Mouse (Mus musculus): ENCODE measurements at regions not wholly inside any gene's neighbourhood (a gene's known extent, or its start where the extent isn't known, plus 50 kb on each side); places are given as distances from the start of the nearest gene placed in this dataset.
A peak's percentile ranks its signal among the peaks of the same experiment; 100 is the strongest.

GRCm38 (mm10) chr4:66622650-66623394 is 204.6 kb upstream of the Tlr4 start:
- Histone ChIP-seq H3K4me3 (ENCODE audit: low read depth, low read length) (no peak overlapping the region), H3K36me3 (ENCODE audit: control insufficient read depth, insufficient read depth, low read length) (no peaks in the 10 kb centered on the region), H3K4me1 (ENCODE audit: control insufficient read depth, insufficient read depth, low read length) (no peaks in the 10 kb centered on the region), H3K27ac (ENCODE audit: low read length) (no peak overlapping the region), H3K9me3 (replicated peaks; ENCODE audit: control insufficient read depth, low read length, poor library complexity, severe bottlenecking) (no peaks in the 10 kb centered on the region), H3K27me3 (ENCODE audit: control insufficient read depth, insufficient read depth, low read depth, low read length) (no peaks in the 10 kb centered on the region), H3K4me2 (ENCODE audit: low read length) (no peak overlapping the region), H3K9ac (ENCODE audit: low read depth, low read length) (no peak overlapping the region)
- 78% methylated on average over 5 of the region's 5 CpGs for WGBS
- ATAC-seq: no peak

- no peak overlapping the region for H3K9ac ChIP-seq (ENCODE audit: low read depth, low read length)
- H3K4me1 ChIP-seq (ENCODE audit: control insufficient read depth, insufficient read depth, low read length): no peaks in the 10 kb centered on the region
- no peak overlapping the region for H3K27ac ChIP-seq (ENCODE audit: low read length)
- no peaks in the 10 kb centered on the region for H3K36me3 ChIP-seq (ENCODE audit: control insufficient read depth, insufficient read depth, low read length)
- no peak for ATAC-seq
- no peaks in the 10 kb centered on the region for H3K27me3 ChIP-seq (ENCODE audit: control insufficient read depth, insufficient read depth, low read depth, low read length)
- H3K4me3 ChIP-seq (ENCODE audit: low read depth, low read length): no peak overlapping the region
- 82% methylated on average over 2 of the region's 2 CpGs for WGBS
- H3K9me3 ChIP-seq (replicated peaks; ENCODE audit: control insufficient read depth, low read length, poor library complexity, severe bottlenecking): no peaks in the 10 kb centered on the region
- no peak overlapping the region for H3K4me2 ChIP-seq (ENCODE audit: low read length)
These were observed 208.5 kb upstream of the Tlr4 start for GRCm38 (mm10) chr4:66618811-66619440.

DNA sequence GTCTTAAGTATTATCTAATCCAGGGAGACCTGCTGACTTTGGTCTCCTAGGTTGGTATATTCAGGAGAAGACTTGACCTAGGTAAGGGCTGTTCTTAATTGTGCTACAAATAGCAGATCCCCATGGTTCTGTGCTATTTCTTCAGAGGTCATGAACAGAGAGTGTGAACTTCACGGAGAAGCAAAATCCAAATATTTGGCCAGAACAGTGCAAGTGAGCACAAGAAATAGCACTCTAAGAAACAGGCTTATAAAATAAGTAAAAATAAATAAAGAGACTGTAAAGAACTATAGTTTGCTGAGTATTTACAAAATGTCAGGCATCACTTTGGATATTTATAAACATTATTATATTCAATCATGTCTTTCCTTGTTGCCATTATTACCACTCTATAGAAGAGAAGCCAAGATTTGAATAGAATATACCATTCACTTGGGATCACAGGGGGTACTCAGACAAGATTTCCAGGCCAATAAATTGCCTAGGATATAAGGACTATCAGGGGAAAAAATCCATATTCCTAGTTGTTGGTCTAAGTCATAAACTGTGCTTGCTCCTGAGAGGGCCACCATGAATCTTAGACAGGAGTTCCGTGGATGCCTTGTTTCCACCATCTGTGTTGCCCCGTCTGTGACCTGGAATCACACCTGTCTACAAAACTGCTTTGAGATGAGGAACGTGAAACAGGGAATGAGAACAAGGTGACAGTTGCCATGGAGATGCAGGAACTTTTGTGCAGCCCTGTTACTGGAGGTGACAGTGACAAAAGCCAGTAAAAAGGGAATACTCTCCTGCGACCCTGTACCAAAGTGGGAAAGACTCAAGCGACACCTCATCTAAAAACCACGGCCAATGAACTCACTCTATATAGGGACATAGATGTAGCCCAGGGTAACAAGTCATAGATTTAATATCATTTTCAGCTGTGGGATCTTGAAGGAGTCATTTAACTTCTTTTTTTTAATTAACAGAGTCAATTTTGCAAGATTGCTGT is 209.3 kb upstream of the Tlr4 start:
- Histone ChIP-seq H3K4me3 (ENCODE audit: low read depth, low read length) (no peak overlapping the region), H3K4me2 (ENCODE audit: low read length) (no peak overlapping the region), H3K36me3 (ENCODE audit: control insufficient read depth, insufficient read depth, low read length) (no peaks in the 10 kb centered on the region), H3K27ac (ENCODE audit: low read length) (no peak overlapping the region), H3K4me1 (ENCODE audit: control insufficient read depth, insufficient read depth, low read length) (no peaks in the 10 kb centered on the region), H3K27me3 (ENCODE audit: control insufficient read depth, insufficient read depth, low read depth, low read length) (no peaks in the 10 kb centered on the region), H3K9me3 (replicated peaks; ENCODE audit: control insufficient read depth, low read length, poor library complexity, severe bottlenecking) (no peaks in the 10 kb centered on the region), H3K9ac (ENCODE audit: low read depth, low read length) (no peak overlapping the region)
- 81% methylated on average over 7 of the region's 7 CpGs for WGBS
- ATAC-seq: no peak

DNA sequence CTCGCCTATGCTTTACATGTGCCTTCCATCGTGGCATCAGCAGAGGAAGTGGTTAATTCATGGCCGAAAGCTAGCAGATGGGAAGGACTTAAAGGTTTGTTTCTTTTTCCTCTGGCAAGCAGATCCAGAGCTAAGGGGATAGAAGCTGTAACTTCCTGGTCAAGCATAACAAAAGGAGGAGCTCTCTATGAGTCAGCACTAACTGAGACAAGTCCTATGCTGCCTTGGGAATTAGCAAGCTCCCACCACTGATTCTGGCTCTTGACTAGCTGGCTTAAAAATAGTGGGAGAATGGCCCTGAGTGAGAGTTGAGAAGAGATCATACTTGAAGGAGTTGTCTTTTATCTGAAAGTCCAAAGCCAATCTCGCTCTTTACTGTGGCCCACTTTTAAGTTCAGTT is 210.3 kb upstream of the Tlr4 start:
- WGBS: 90% methylated on average over 4 of the region's 4 CpGs
- no peak for ATAC-seq

DNA sequence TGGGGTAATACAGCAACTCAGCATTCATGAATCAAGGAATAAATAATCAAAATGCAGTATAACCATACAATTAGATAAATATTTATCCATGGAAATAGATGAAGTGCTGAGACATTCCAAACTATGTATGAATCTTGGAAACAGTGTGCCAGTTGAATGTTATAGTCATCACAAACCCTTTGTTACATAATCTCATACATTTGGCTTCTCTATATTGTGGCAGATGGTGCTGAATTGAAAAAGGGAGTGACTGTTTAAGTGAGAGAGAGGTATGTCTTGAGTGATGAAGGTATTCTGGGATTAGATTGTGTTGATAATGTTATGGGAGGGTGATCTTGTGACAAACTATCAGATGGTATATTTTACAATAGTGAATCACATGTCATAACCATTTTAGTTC is 200.4 kb upstream of the Astn2 start:
- Histone ChIP-seq H3K27ac (ENCODE audit: low read length) (no peak overlapping the region), H3K27me3 (ENCODE audit: control insufficient read depth, insufficient read depth, low read depth, low read length) (no peaks in the 10 kb centered on the region), H3K9ac (ENCODE audit: low read depth, low read length) (no peak overlapping the region), H3K9me3 (replicated peaks; ENCODE audit: control insufficient read depth, low read length, poor library complexity, severe bottlenecking) (no peaks in the 10 kb centered on the region), H3K4me3 (ENCODE audit: low read depth, low read length) (no peak overlapping the region), H3K4me1 (ENCODE audit: control insufficient read depth, insufficient read depth, low read length) (no peaks in the 10 kb centered on the region), H3K36me3 (ENCODE audit: control insufficient read depth, insufficient read depth, low read length) (no peaks in the 10 kb centered on the region), H3K4me2 (ENCODE audit: low read length) (no peak overlapping the region)
- ATAC-seq: no peak

More for the DNA sequence above, 210.3 kb upstream of the Tlr4 start:
- Histone ChIP-seq H3K4me2 (ENCODE audit: low read length) (no peak overlapping the region), H3K27me3 (ENCODE audit: control insufficient read depth, insufficient read depth, low read depth, low read length) (no peaks in the 10 kb centered on the region), H3K4me1 (ENCODE audit: control insufficient read depth, insufficient read depth, low read length) (no peaks in the 10 kb centered on the region), H3K9me3 (replicated peaks; ENCODE audit: control insufficient read depth, low read length, poor library complexity, severe bottlenecking) (no peaks in the 10 kb centered on the region), H3K4me3 (ENCODE audit: low read depth, low read length) (no peak overlapping the region), H3K9ac (ENCODE audit: low read depth, low read length) (no peak overlapping the region), H3K36me3 (ENCODE audit: control insufficient read depth, insufficient read depth, low read length) (no peaks in the 10 kb centered on the region), H3K27ac (ENCODE audit: low read length) (no peak overlapping the region)

DNA sequence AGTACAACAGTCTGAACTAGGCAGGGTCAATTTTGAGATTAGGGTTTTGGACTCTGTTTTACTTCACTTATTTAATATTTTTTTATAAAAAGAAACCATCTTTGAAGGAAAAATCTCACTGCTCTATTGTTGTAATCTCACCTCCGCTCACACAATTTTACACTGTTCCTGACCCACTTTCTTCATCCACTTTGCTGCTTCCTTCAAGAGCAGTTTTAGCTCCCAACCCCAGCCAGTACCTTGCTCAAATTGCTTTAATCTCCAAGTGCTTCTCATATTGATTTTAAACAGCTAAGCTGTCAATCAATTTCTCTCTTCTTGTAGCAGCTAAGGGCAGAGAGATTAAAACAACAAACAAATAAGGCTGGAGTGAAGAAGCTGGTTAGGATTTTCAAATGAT is 194.3 kb upstream of the Astn2 start:
- WGBS: 84% methylated on average over 1 of the region's 1 CpGs
- no peak for ATAC-seq
- no peaks in the 10 kb centered on the region for H3K9me3 ChIP-seq (replicated peaks; ENCODE audit: control insufficient read depth, low read length, poor library complexity, severe bottlenecking)
- H3K27ac ChIP-seq (ENCODE audit: low read length): no peak overlapping the region
- H3K36me3 ChIP-seq (ENCODE audit: control insufficient read depth, insufficient read depth, low read length): no peaks in the 10 kb centered on the region
- H3K9ac ChIP-seq (ENCODE audit: low read depth, low read length): no peak overlapping the region
- H3K4me3 ChIP-seq (ENCODE audit: low read depth, low read length): no peak overlapping the region
- H3K4me1 ChIP-seq (ENCODE audit: control insufficient read depth, insufficient read depth, low read length): no peaks in the 10 kb centered on the region
- no peaks in the 10 kb centered on the region for H3K27me3 ChIP-seq (ENCODE audit: control insufficient read depth, insufficient read depth, low read depth, low read length)
- H3K4me2 ChIP-seq (ENCODE audit: low read length): no peak overlapping the region

GRCm38 (mm10) chr4:66586647-66587046 is 182.2 kb upstream of the Astn2 start:
- Histone ChIP-seq H3K27me3 (ENCODE audit: control insufficient read depth, insufficient read depth, low read depth, low read length) (no peaks in the 10 kb centered on the region), H3K4me2 (ENCODE audit: low read length) (no peak overlapping the region), H3K9me3 (replicated peaks; ENCODE audit: control insufficient read depth, low read length, poor library complexity, severe bottlenecking) (no peaks in the 10 kb centered on the region), H3K4me1 (ENCODE audit: control insufficient read depth, insufficient read depth, low read length) (no peaks in the 10 kb centered on the region; the same call in 1 of the 2 replicates), H3K4me3 (ENCODE audit: low read depth, low read length) (no peak overlapping the region), H3K36me3 (ENCODE audit: control insufficient read depth, insufficient read depth, low read length) (no peaks in the 10 kb centered on the region), H3K27ac (ENCODE audit: low read length) (no peak overlapping the region), H3K9ac (ENCODE audit: low read depth, low read length) (no peak overlapping the region)
- ATAC-seq: no peak
- 43% methylated on average over 5 of the region's 5 CpGs for WGBS

DNA sequence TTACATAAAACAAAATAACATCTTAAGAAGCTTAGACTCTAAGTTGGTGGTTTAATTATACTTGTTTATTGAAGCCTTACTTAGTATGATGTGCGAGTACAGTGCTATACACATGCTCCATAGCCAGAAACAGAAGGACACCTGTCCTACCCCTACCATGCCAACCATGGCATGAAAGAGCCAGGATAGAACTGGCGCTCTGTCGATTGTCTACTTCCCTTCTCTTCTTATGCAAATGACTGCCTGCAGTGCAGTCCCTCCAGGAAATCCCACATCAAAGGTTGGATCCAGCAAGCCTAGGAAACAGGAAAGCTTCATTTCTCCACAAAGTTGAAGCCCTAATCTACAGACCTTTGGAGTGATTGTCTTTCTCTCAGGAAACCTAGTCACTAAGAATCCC is 181.8 kb upstream of the Astn2 start:
- no peak overlapping the region for H3K4me2 ChIP-seq (ENCODE audit: low read length)
- no peak overlapping the region for H3K9ac ChIP-seq (ENCODE audit: low read depth, low read length)
- H3K27me3 ChIP-seq (ENCODE audit: control insufficient read depth, insufficient read depth, low read depth, low read length): no peaks in the 10 kb centered on the region
- no peaks in the 10 kb centered on the region for H3K36me3 ChIP-seq (ENCODE audit: control insufficient read depth, insufficient read depth, low read length)
- no peak overlapping the region for H3K27ac ChIP-seq (ENCODE audit: low read length)
- ATAC-seq: 0 out of 2 replicates have a peak, but pooled peaks have one; percentile 51
- H3K4me1 ChIP-seq (ENCODE audit: control insufficient read depth, insufficient read depth, low read length): no peaks in the 10 kb centered on the region; the same call in 1 of the 2 replicates
- H3K9me3 ChIP-seq (replicated peaks; ENCODE audit: control insufficient read depth, low read length, poor library complexity, severe bottlenecking): no peaks in the 10 kb centered on the region
- H3K4me3 ChIP-seq (ENCODE audit: low read depth, low read length): no peak overlapping the region
- 9% methylated on average over 3 of the region's 3 CpGs for WGBS

DNA sequence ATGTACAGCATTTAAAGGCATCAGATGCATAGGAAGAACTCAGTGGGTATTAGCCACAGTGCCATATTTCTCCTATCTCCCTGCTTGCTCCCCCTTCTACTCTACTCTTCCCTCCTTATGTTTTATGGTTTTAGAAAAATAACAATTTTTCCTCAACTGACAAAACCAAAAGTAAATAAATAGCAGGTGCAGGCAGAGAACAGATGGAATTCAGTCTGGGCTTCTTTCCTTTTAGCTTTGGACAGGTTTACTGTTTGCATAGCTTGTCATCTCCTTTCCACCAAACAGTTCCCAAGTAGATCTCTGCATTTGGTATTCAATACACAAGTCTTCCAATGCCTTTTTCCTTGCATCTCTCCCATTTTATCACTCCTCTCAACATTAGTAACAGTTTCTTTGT is 152.5 kb upstream of the Astn2 start:
- no peak for ATAC-seq
- H3K9me3 ChIP-seq (replicated peaks; ENCODE audit: control insufficient read depth, low read length, poor library complexity, severe bottlenecking): no peaks in the 10 kb centered on the region
- H3K4me3 ChIP-seq (ENCODE audit: low read depth, low read length): no peak overlapping the region
- H3K4me2 ChIP-seq (ENCODE audit: low read length): no peak overlapping the region
- no peaks in the 10 kb centered on the region for H3K36me3 ChIP-seq (ENCODE audit: control insufficient read depth, insufficient read depth, low read length)
- no peak overlapping the region for H3K9ac ChIP-seq (ENCODE audit: low read depth, low read length)
- no peaks in the 10 kb centered on the region for H3K4me1 ChIP-seq (ENCODE audit: control insufficient read depth, insufficient read depth, low read length)
- H3K27ac ChIP-seq (ENCODE audit: low read length): no peak overlapping the region
- H3K27me3 ChIP-seq (ENCODE audit: control insufficient read depth, insufficient read depth, low read depth, low read length): no peaks in the 10 kb centered on the region
